Mouse (Mus musculus) adrenal gland, adult 8-10 months (tissue): ENCODE data around the gene E2f7. TPM values are rescaled to one million over a fixed set of nuclear protein-coding genes. Genes with fewer than 3 reads are reported as not detected.
"Not testable (repeated sequence)": the region's sequence is repeated elsewhere in the genome, so short reads cannot be mapped to it uniquely, and the experiment has no call there.

Experiments used
- DNase-seq: peaks from one replicate; pipeline ENCODE4 v3.0.0; 2022
- total RNA-seq, 4 experiments: library from RNA; stranded (reverse); gene quantifications; 2 replicates each; pipeline ENCODE4 v1.2.4; 2022

E2f7 gene
- total RNA-seq = 1 to 10 TPM in 2 of 4 experiments, under 1 TPM in 2; 0.83 to 1.1 (median 0.96) TPM

GRCm38 (mm10) chr10:110744686-110745639, at the start of gene E2f7:
E2f7 (plus strand) TSS chr10:110745439.
- DNase-seq = peak; percentile 77

GRCm38 (mm10) chr10:110701276-110701675, 44.0 kb upstream of the E2f7 start:
- no peak for DNase-seq

GRCm38 (mm10) chr10:110705672-110706071, 39.6 kb upstream of the E2f7 start:
- DNase-seq = no peak

- no peak for DNase-seq
These were observed 37.7 kb upstream of the E2f7 start for GRCm38 (mm10) chr10:110707390-110708113.

GRCm38 (mm10) chr10:110716887-110717286, 28.4 kb upstream of the E2f7 start:
- DNase-seq = no peak

GRCm38 (mm10) chr10:110726431-110726830, 18.8 kb upstream of the E2f7 start:
- DNase-seq = no peak

- no peak for DNase-seq
These were observed 17.4 kb upstream of the E2f7 start for GRCm38 (mm10) chr10:110727816-110728215.

- DNase-seq = peak; percentile 19
These were observed 11.9 kb upstream of the E2f7 start for GRCm38 (mm10) chr10:110733343-110733742.

- DNase-seq = no peak
These were observed 1.5 kb upstream of the E2f7 start for GRCm38 (mm10) chr10:110743701-110744100.

- no peak for DNase-seq
These were observed 1.1 kb upstream of the E2f7 start for GRCm38 (mm10) chr10:110744120-110744519.

- no peak for DNase-seq
These were observed 397 bp downstream of the E2f7 start for GRCm38 (mm10) chr10:110745640-110746032.

- DNase-seq = no peak
These were observed 3.8 kb downstream of the E2f7 start for GRCm38 (mm10) chr10:110749081-110749480.

GRCm38 (mm10) chr10:110749510-110750305, 4.5 kb downstream of the E2f7 start:
- DNase-seq = no peak

GRCm38 (mm10) chr10:110752849-110753248, 7.6 kb downstream of the E2f7 start:
- no peak for DNase-seq

- DNase-seq = no peak
These were observed 10.3 kb downstream of the E2f7 start for GRCm38 (mm10) chr10:110755556-110755955.

GRCm38 (mm10) chr10:110756271-110756793, 11.1 kb downstream of the E2f7 start:
- no peak for DNase-seq

GRCm38 (mm10) chr10:110760552-110760951, 15.3 kb downstream of the E2f7 start:
- not testable (repeated sequence) for DNase-seq

GRCm38 (mm10) chr10:110762134-110762884, 17.1 kb downstream of the E2f7 start:
- no peak for DNase-seq

GRCm38 (mm10) chr10:110763416-110763815, 18.2 kb downstream of the E2f7 start:
- DNase-seq = no peak

GRCm38 (mm10) chr10:110769538-110769937, 24.3 kb downstream of the E2f7 start:
- no peak for DNase-seq

GRCm38 (mm10) chr10:110773201-110773600, 28.0 kb downstream of the E2f7 start:
- no peak for DNase-seq
